Mouse (Mus musculus) 3T3-L1 (cell line): ENCODE data around the gene Slc25a11.
A peak's percentile ranks its signal among the peaks of the same experiment; 100 is the strongest.

ENCODE experiments used
- DNase-seq: peaks from one replicate; pipeline ENCODE4 v3.0.0-alpha.2; 2015; ENCODE audit warnings: low read depth, low spot score

The Slc25a11 gene

GRCm38 (mm10) chr11:70651391-70651790 lies 4.1 kb upstream of the Slc25a11 start:
- peak; percentile 90 for DNase-seq

DNA sequence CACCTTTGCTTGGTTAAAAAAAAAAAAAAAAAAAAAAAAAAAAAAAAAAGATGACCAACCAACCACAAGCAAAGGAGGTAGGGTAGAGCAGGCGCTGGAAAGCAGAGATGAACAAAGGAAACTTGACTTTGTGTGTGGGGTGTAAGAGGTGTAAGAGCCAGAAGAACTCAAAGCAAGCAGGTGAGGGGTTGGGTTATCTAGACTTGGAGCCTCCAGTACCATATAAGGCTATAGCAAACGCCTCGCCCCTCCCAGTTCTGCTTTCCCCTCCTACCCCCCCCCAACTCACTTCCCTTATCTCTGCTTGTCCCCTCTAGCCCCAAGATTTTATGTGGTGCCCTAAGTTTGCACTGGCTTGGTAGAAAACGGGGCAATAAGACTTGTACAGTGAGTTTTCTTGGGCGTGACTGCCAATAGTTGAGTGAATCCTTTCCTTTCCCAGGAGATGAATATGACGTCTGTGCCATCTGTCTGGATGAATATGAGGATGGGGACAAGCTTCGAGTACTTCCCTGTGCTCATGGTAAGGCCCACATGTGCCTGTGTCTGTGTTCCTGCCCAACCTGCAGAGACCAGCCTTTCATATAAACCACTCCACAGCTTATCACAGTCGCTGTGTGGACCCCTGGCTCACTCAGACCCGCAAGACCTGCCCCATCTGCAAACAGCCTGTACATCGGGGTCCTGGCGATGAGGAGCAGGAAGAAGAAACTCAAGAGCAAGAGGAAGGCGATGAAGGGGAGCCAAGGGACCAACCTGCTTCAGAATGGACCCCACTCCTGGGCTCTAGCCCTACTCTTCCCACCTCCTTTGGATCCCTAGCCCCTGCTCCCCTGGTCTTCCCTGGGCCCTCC lies 3.3 kb upstream of the Slc25a11 start:
- peak; percentile 29 for DNase-seq

GRCm38 (mm10) chr11:70649185-70649734 lies 2.0 kb upstream of the Slc25a11 start:
- DNase-seq, result no peak

DNA sequence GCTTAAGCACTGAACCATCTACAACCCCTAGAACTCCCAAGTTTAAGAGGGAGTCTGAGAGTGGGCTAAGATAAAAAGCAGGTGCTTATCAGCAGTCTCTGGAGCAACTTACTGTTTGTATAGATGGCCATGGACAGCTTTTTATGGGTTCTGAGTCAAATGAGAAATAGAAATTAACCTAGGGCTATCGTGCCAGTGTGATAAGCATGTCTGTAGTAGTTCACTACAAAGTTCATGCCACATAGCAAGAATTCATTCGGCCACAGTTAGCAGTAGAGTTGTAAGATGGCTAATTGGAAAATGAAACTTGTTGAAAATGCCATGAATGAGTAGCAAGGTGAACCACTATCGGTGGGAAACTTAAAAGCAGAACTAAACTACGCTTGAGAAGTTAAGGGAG lies 1.2 kb upstream of the Slc25a11 start:
- DNase-seq, result peak; percentile 31

GRCm38 (mm10) chr11:70647716-70648420 lies 589 bp upstream of the Slc25a11 start:
- peak; percentile 51 for DNase-seq

DNA sequence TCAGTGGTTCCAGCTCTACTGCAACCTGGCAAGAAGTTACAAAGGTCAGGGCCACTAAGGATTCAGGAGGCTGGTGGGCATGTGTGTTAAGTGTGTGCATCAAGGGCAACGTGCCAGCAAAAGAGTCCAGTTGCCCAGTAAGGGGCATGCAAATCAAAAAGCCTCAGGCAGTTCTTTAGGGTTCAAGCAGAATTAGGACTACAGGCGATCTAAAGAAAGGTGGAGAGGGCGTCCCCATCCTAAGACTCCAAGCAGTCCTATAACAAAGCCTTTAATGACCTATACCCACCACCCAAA lies 1.1 kb downstream of the Slc25a11 start:
- peak; percentile 43 for DNase-seq

DNA sequence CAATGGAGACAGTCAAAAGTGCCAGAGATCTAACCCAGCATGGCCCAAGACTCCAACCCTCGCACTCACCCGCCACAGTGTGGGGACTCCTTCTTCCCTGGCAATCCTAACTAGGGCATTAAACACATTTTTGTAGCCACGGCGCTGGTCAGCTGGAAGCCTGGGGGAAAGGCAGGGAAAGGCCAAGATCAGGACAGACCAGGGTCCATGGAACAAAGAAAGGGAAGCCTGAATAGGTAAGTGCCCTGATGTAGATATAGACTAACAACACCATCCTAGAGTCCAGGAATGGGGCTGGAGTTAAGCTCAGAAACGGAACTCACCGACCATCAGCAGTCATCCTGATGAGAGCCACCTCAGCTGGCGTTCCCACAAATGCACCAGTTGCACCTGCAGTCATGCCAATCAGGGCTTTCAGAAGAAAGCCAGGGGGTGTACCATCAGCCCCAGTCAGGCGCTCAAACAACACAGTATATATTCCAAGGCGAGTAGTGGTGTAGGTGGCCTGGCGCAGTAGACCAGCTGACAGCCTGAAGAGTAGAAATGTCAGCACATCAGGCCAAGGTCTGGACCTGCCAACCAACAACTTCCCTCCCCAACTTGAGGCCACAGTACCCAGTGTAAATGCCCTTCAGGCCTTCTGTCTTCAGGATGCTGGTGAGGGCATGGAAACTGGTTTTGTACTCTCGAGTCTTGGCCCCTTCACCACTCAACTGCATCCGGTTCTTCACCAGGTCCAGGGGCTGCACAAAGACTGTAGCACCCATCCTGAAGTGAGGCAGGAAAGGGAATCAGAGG lies 1.6 kb downstream of the Slc25a11 start:
- DNase-seq, result no peak

DNA sequence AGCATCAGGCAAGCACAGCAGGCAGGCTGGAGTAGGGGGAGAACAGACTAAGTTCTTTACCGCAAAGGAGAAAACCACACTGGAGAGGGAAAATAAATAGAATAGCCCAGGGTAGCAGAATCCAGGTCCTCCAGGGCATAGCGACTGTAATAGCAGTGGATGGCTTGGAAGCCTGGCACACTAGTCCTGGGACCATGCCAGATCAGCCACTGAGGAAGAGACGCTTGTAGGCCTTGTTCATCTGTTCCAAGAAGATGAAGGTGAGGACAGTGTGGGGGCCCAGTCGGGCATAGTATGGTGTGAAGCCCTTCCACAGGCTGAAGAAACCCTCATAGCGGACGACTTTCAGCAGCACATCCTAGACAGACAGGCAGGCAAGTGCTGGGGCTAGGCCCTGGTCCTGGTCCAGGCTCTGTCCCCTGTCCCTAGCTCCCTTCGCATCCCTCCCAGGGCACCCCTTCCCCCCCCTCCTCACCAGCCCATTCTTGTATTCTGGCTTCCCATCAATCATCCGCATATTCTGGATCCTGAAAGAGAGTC lies 2.6 kb downstream of the Slc25a11 start:
- no peak for DNase-seq

- DNase-seq, result no peak
These were observed 4.2 kb downstream of the Slc25a11 start for GRCm38 (mm10) chr11:70643051-70643450.

GRCm38 (mm10) chr11:70641241-70641640 lies 6.0 kb downstream of the Slc25a11 start:
- no peak for DNase-seq

DNA sequence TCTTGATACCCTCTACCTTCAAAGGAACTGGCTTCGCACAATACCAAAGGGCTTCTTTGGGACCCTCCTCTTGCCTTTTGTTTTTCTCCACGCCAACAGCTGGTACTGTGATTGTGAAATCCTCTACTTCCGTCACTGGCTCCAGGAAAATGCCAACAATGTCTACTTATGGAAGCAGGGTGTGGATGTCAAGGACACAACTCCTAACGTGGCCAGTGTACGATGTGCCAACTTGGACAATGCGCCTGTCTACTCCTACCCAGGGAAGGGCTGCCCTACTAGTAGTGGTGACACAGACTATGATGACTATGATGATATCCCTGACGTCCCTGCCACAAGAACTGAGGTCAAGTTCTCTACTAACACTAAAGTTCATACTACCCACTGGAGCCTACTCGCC lies 7.3 kb downstream of the Slc25a11 start:
- DNase-seq, result no peak

DNA sequence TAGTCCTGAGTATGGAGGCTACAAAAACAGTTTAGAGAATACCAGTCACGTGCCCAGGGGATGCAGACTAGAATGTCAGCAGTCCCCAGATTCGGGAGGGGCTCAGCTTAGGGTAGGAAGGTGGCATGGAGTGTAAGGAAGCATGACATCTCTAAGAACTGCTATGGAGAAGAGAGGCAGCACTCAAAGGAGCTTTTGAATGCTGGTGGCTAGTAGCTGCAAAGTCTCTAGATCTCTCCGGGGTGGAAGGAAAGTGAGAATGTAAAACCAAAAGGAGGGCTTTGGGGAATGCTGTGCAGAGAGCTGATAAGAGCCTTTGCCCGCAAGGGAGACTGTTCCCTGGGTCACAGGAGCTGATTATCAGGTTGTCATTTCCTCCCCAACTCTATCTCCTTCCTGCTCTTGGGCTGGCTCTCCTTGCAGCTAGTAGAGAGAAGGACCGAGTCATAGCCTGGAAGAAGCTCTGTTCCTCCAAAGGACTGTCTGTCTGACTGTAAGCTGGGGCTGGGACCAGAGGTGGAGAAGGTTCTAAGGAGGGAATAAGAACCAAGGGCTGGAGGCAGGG lies 8.5 kb downstream of the Slc25a11 start, which contains the start of gene Gp1ba:
Gp1ba (plus strand) TSS at position 409 of the 565 bp plus-strand sequence.
- DNase-seq, result no peak

- DNase-seq, result no peak
These were observed 9.0 kb downstream of the Slc25a11 start for GRCm38 (mm10) chr11:70638293-70638692.

- no peak for DNase-seq
These were observed 9.5 kb downstream of the Slc25a11 start for GRCm38 (mm10) chr11:70637764-70638163.

DNA sequence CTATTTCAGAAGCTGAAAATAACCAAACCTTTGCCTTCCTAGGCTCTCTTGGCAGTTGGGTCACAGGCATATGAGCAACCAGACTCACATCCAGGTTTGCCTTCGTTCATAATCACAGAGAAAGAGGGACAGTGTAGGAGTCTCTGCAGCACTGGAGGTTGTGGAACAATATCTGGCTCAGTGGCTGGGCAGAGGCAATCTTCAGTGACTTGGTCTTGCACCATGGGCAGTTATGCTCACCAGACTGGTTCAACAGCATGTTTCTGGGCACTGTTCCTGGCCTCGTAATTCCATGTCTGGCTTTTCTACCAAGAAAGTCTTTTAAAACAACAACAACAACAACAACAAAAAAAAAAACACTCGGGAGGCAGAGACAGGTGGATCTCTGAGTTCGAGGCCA lies 11.7 kb downstream of the Slc25a11 start:
- DNase-seq, result no peak

GRCm38 (mm10) chr11:70630129-70630528 lies 17.1 kb downstream of the Slc25a11 start:
- no peak for DNase-seq

- peak; percentile 80 for DNase-seq
These were observed 17.7 kb downstream of the Slc25a11 start for GRCm38 (mm10) chr11:70629557-70629956.

- no peak for DNase-seq
These were observed 18.8 kb downstream of the Slc25a11 start for GRCm38 (mm10) chr11:70628431-70628830.

GRCm38 (mm10) chr11:70626877-70627276 lies 20.4 kb downstream of the Slc25a11 start:
- no peak for DNase-seq

DNA sequence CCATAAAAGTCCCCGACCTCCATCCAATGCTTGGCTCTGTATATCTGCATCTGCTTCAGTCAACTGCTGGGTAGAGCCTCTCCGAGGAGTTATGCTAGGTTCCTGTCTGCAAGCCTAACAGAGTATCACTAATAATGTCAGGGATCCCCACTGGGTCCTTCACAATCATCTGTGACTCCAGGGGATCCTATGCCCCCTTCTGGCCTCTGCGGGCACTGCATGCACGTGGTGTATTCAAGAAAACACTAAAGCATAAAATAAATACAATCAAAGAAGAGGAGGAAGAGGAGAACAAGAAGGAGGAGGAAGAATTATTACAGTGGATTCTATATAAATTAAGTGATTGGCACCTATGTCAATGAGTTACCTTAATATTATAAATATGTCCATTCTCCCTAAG lies 21.8 kb downstream of the Slc25a11 start:
- DNase-seq, result peak; percentile 73

DNA sequence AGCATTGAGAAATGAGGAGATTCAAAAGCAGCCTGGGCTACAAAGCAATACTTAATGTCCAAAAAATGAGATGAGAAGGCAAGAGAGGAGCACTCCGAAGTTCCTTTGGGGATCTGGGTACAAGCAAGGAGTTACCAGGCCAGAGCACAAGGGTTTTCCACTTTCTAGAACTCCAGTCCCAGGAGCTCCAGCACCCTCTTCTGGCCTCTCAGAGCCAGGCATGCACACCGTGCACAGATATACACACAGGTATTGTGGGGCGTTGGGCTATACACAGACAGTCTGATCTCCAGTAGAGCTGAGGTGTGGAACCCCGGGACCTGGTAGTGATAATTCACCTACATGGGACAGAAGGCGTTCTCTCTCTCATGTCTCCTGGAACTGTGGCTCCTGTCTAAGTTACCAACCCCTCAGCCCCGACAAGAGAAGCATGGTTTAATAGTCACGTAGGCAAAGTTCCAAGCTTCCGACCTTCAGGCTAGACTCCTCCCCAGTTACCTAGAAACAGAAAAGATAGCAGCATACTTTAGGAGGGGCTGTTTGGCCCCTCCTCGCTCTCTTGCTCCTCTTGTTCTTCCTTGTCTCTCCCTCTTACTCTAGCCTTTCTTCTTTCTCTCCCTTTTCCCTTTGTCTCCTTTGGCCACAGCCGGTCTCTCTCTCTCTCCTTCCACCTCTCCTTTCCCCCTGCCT lies 24.1 kb downstream of the Slc25a11 start:
- DNase-seq, result peak; percentile 42
